Mouse (Mus musculus): ENCODE measurements at regions not wholly inside any gene's neighbourhood (a gene's known extent, or its start where the extent isn't known, plus 50 kb on each side); places are given as distances from the start of the nearest gene placed in this dataset.

DNA sequence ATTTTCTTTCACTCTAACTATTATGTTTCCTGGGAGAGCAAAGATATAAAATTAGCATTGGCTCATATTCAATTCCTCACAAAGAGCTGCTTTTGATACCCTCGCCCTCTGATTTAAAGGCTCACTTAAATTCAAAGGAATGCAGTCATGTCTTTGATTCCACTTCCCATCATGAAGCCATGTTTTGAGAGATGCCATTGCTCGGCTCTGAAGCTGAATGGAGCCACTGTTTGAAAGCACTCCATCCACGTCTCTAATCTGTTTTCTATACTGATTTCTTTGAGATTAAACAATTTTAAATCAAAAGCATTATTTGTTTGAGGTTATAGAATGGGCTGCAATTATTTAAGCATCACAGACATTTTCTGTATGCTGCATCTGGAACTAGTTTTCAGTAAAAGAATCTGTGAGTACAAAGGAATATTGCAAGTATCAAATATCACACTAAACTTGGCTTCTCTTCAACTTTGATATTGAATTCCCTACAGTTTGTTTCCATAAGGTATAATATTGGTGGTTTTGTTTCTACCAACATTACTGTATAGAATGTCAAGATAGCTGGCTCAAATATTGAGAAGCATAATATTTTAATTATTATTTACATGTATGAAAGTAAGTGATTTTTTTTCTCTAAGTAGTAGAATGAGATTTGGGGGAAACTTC, 126.4 kb downstream of the Rpl10l start:
- no peak for DNase-seq

DNA sequence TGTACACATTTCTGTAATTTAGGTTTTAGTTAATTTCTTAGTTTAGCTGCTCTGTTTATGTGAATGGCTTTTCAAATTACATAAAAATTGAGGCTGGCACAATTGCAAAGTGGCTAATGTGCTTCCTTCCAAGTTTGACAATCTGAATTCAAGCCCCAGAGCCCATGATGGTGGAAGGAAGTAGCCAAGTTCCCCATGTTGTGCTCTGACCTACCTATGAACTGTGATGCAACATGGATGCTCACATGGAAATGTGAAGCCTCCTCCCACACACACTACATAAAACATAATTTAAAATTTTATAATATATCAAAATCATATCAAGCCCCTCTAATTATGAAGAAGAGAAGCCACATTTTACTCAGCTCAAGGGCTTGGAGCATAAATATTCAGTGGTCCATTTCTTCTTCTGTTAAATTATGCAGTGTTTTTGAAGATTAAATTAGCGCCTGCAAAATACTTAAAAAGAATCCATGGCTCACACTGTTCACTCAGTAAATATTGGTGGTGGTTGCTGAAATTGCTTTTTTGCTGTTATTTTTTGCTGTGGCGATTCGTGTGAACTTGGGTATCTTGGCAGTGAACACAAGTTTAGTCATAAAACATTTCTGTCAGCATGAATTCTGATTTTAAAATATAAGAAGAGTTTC, 127.1 kb downstream of the Rpl10l start:
- DNase-seq = no peak

DNA sequence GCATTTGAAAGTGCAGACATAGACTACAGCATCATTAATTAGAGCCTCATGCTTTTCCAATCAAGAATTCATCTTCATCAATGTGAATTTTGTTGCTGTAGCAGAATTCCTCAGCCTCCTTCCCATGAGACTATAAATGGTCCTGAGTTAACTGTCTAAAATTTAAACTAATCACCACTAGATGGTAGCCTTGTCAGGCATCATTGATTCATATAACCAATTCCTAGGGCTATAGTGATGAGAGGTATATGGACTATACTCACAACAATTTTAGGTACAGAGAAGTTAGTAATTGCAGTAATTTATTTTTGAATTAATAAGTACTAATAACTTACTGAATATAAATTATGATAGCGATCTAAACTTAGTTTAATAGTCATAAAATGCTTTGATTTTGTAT, 153.3 kb downstream of the Rpl10l start:
- DNase-seq = no peak

DNA sequence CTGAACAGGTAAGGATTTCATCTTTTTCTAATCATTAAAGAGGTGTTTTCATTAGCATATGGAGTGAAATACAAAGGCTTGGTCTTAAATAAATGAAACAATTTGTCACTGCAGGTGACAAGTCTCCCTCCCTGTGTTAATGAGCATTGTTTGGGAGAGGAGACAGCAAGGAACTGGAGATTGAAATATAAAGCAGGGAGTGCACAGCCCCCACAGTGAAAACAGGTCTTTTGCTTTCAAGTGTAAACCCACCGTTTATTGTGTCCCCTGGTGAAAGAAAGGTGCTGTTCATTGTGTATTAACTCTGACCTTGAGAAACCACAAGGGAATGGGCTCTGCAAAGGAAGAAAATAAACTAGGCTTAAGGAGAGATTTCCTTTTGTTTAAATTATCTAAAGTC, 164.6 kb downstream of the Rpl10l start:
- DNase-seq = no peak

DNA sequence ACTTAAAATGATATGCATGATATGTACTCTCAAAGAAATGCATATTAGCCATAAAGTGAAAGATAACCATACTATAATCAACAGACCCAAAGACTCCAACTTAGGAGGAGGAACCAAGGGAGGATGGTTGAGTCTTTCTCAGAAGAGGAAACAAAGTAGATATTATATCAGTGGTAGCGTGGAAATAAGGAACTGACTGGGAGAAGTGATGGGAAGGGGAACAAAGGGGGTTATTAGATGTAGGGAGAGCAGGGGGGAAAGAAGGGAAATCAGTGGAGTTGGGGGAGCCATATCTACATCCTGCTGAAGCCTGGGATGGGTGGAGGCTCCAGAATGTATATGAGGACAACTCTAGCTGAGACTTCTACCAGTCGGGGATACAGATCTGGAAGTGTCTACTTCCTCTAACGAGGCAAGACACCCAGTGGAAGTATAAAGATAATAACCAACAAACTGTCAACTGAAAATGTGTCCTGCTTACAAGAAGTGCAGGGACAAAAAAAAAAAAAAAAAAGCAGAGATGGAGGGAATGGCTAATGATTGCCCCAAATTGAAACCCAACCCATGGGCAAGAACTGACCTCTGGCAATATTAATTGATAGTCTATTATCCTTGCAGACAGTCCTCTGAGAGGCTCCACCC, 193.3 kb downstream of the Rpl10l start:
- no peak for DNase-seq

DNA sequence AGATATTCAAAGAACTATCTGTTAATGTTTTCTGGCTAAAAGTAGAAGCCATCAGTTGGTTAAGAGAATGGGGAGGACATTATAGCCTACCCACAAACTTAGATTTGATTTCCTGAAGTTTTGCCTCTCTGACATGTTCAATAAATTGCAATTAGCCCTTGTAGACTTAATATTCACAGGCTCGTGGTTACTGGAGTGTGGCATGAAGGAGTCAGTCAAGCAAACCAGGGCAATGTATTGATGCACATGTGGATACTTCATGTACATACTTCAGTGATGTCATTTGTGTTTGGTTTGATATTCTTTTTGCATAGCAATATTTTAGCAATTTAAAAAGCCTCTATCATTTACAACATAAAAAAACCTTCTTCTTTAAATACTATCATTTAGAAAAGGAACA, 223.9 kb downstream of the Rpl10l start:
- DNase-seq = no peak

DNA sequence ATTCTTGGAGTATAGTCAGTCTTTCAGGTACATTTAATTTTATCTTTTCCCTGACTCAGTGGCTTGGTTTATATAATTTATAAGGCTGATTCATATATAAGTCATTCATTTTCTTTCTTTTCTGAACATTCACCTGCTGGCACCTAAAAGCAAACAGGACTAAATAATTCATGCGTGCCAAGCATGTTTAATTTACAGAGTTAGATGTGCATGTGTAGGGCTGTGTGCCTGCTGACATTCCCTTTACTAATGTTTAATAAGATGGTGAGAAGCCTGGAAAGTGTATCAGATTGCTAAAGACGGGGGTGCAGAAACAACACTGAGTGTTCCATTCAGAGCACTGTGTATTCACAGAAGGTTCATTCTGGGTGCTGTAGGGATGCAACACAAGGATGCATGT, 229.0 kb downstream of the Rpl10l start:
- no peak for DNase-seq

DNA sequence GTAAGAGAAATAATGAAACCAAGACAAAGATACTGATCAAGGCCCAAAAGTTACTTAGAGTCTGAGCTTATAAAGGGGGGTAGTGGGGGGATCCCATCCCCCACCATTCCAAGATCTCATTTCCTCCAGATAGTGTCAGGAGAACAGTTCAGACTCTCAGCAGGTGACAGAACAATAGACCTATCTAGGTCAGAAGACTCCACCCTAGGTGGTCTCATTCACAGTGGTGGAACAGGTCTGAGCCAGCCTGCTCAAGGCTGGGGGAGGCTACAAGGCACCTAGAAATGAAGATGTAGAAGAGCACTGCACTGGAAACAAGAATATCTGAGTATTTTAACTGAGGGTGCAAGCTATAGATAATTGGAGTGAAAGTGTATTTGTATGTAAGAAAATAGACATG, 235.3 kb downstream of the Rpl10l start:
- no peak for DNase-seq

DNA sequence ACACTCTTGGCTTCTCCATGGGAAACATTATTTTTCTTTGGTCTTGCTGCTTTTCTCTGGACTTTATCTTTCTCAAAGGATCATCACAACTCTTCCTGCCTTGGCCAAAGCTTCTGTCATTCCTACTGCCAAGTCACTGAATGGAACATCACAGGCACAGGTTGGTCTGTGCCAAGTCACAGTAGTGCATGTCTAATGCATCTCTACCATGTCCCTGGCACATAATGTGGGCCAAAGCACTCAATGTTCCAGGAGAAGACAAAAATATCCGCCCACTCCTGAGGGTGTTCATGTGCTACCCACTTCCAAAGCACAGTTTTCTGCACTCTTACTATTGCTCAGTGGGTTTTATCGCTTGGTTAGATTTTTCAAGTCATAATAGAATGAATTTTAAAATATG, 247.9 kb downstream of the Rpl10l start:
- DNase-seq = peak; percentile 60

DNA sequence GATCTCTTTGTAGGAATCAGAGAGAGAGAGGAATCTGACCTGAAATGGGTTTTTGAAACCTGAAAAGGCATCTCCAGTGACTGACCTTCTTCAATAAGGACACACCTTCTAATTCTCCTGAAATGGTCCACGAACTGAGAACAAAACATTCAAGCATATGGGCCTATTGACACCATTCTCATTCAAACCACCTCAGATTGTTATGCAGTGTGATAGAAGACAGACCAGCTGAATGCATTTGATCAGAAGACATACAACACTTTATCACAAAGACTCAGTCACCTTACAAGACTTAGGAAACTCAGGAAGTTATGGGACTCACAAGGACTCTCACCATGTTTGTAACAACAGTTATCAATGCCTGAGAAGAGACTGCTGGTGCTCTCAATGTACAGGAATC, 256.7 kb downstream of the Rpl10l start:
- no peak for DNase-seq

DNA sequence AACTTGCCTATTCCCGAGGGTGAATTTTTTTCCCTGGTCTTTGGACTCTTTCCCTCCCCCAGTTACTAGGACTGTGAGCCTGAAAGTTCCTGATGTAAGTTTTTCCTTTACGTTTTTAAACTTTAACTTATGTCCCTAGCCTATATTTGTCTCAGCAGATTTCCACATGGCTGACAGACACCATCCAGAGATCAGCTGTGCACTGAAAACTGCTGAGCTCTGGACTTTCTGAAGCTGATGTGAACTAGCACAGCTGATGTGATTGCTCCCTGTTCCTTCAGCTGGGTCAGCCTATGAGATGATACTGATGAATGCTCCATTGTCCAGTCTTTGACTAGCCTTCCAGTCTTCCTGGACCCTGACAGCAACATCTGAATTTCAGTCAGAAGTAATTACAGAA, 271.5 kb downstream of the Rpl10l start:
- no peak for DNase-seq
